Mouse (Mus musculus) bone marrow, adult 2 months (tissue): ENCODE results near the gene Nup205.
A peak's percentile ranks its signal among the peaks of the same experiment; 100 is the strongest.

Source experiments
- CTCF ChIP-seq: fragments of 200-500 bp; IDR thresholded peaks from 2 replicates; pipeline ENCODE4 v1.5.1; 2011; ENCODE audit warnings: low read length, control low read depth; ENCODE audit not compliant: control insufficient read depth, insufficient read depth
- POLR2A ChIP-seq: fragments of 200-500 bp; IDR thresholded peaks from 2 replicates; pipeline ENCODE4 v1.6.1; 2011; ENCODE audit warnings: low read depth, mild to moderate bottlenecking, control low read depth, low read length, borderline replicate concordance; ENCODE audit not compliant: control insufficient read depth

DNA sequence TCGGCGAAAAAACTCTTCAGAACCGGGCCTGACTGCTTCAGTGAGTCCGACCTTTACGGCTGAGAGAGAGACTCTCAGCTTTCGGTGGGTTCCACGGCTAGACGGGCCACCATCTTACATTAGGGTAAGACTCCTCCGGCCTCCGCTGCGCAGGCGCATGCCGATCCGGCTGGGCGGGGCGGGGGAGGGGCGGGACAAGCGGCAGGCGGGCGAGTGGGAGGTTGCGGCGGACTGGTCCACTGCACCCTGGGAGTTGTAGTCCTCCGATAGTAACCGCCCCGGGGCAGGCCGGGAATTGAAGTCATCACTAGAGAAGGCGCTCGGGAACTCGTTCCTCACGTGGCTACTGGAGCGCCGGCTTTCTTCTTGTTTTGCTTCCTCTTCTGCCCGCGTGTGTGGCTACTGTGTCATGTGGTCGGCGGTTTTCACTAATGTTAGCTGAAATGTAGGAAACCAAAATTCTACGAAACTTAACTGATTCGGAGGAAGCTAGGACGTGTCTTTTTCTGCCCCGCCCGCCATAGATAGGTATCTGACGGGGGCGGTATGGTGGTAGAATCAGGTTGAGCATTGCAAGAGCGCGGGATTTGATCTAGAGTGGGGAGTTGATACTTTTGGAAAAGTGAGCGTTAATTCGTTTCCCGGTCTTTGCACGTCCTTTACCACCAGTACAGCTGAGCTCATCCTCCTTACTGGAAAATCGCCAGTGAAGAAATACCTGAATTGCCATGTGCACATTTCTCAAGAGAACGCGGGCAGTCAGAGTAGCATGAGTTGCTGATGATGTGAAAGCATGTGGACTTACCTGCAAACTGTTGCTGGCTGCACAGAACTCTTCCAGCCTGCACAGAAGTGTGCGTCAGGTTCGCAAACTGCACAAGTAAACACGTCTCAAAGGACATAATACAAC lies 43.4 kb upstream of the Nup205 start, which contains the start of gene Cnot4:
- TF ChIP-seq CTCF (no peak), POLR2A (peak; percentile 58; the same call in 1 of the 2 replicates)
